Mouse (Mus musculus): ENCODE results near the gene Lrig3. TPM values are rescaled to one million over a fixed set of nuclear protein-coding genes. Genes with fewer than 3 reads are reported as not detected.

Gene Lrig3
- total and polyA plus RNA-seq, 2 experiments from 2014 or later, result 2.3 to 7.5 TPM

DNA sequence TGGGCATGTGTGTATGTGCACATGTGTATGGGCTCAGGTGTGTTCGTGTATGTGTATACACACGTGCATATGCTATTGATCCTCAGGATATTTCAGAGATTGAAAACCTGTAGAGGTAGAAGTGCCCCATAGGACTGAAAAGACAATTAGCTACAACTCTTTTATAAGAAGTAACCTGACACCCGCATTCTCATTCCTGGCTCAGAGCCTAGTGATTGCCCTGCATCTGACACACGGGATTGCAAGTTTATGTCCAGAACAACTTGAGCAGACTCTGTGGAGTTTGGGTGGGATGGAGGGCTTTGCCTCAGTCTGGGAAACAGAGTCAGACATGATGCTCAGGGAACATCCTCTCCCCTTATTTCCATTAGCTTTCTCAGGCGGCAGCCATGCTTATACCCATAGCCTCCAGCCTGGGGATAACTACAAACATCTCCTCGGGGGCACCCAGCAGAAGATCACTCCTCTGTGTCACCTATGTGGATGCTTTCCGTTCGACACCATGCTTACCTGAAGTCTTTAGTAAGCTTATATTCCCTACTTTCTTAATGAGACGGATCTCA is 18.6 kb downstream of the Lrig3 start:
- no peak for TF ChIP-seq CTCF (IDR thresholded peaks at IDR 0.05)
- Histone ChIP-seq H3K9me3 (ENCODE audit: low read length) (no peaks in the 10 kb centered on the region), H3K4me2 (ENCODE audit: low read depth, low read length, poor library complexity, severe bottlenecking) (no peak overlapping the region), H3K9ac (replicated peaks; ENCODE audit: low read length, poor library complexity, severe bottlenecking) (no peak overlapping the region), H3K36me3 (ENCODE audit: insufficient read depth, low read length) (no peaks in the 10 kb centered on the region), H3K27ac (ENCODE audit: low read depth, low read length) (no peak overlapping the region), H3K4me3 (ENCODE audit: low read depth, low read length) (no peak overlapping the region), H3K4me1 (ENCODE audit: insufficient read depth, low read length) (no peaks in the 10 kb centered on the region), H3K27me3 (ENCODE audit: insufficient read depth, low read length) (no peaks in the 10 kb centered on the region)
- DNase-seq (ENCODE audit: low spot score) (no peak), ATAC-seq (ENCODE audit: low FRiP score) (no peak)
- 79% methylated on average over 9 of the region's 9 CpGs for WGBS

DNA sequence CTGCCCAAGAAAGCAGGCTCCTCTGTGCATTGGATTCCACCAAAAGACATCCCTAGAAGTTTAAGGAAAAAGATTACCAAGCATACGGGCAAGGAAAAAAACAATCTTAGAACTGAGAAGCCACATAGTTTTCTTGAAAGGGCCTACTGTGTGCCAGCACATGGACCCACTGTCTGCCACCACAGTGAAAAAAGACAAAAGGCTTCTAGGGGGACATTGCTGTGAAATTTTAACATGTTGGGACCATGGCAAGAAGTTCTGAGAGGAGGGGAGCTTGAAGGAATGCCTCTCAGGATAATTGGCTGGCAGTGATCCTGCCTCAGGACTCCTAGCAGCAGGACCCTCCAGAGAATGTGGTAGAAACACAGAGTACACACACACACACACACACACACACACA is 19.8 kb downstream of the Lrig3 start:
- no peak overlapping the region for H3K9ac ChIP-seq (replicated peaks; ENCODE audit: low read length, poor library complexity, severe bottlenecking)
- no peak for DNase-seq (ENCODE audit: low spot score)
- H3K27me3 ChIP-seq (ENCODE audit: insufficient read depth, low read length), result no peaks in the 10 kb centered on the region
- no peaks in the 10 kb centered on the region for H3K36me3 ChIP-seq (ENCODE audit: insufficient read depth, low read length)
- no peaks in the 10 kb centered on the region for H3K9me3 ChIP-seq (ENCODE audit: low read length)
- TF ChIP-seq CTCF (IDR thresholded peaks at IDR 0.05), result no peak
- no peak overlapping the region for H3K4me2 ChIP-seq (ENCODE audit: low read depth, low read length, poor library complexity, severe bottlenecking)
- WGBS, result 95% methylated on average over 1 of the region's 1 CpGs
- H3K27ac ChIP-seq (ENCODE audit: low read depth, low read length), result no peak overlapping the region
- no peaks in the 10 kb centered on the region for H3K4me1 ChIP-seq (ENCODE audit: insufficient read depth, low read length)
- ATAC-seq (ENCODE audit: low FRiP score), result no peak
- no peak overlapping the region for H3K4me3 ChIP-seq (ENCODE audit: low read depth, low read length)

DNA sequence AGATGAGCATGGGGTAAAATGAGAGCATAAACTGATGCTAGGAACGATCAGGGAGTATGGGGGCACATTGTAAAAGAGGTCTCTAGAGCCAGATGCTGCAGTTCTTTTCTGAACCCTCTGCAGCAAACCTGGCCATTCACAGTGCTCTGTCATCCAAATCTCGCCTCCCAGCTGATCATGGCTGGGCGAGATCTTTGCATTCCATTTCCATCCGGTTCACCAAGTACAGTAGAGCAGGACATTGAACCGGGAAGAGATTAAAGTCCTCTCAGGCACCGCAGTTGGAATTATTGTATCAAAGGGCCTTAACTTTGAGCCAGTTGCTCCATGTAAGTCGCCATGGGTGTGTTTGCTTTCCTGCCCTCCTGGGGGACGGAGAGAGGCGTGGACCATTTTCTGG is 20.5 kb downstream of the Lrig3 start:
- no peaks in the 10 kb centered on the region for H3K27me3 ChIP-seq (ENCODE audit: insufficient read depth, low read length)
- no peaks in the 10 kb centered on the region for H3K9me3 ChIP-seq (ENCODE audit: low read length)
- no peak overlapping the region for H3K4me3 ChIP-seq (ENCODE audit: low read depth, low read length)
- no peaks in the 10 kb centered on the region for H3K4me1 ChIP-seq (ENCODE audit: insufficient read depth, low read length)
- no peak overlapping the region for H3K4me2 ChIP-seq (ENCODE audit: low read depth, low read length, poor library complexity, severe bottlenecking)
- H3K27ac ChIP-seq (ENCODE audit: low read depth, low read length), result no peak overlapping the region
- no peak overlapping the region for H3K9ac ChIP-seq (replicated peaks; ENCODE audit: low read length, poor library complexity, severe bottlenecking)
- no peak for TF ChIP-seq CTCF (IDR thresholded peaks at IDR 0.05)
- H3K36me3 ChIP-seq (ENCODE audit: insufficient read depth, low read length), result no peaks in the 10 kb centered on the region
- ATAC-seq (ENCODE audit: low FRiP score) (no peak), DNase-seq (ENCODE audit: low spot score) (no peak)
- WGBS, result 89% methylated on average over 9 of the region's 9 CpGs

DNA sequence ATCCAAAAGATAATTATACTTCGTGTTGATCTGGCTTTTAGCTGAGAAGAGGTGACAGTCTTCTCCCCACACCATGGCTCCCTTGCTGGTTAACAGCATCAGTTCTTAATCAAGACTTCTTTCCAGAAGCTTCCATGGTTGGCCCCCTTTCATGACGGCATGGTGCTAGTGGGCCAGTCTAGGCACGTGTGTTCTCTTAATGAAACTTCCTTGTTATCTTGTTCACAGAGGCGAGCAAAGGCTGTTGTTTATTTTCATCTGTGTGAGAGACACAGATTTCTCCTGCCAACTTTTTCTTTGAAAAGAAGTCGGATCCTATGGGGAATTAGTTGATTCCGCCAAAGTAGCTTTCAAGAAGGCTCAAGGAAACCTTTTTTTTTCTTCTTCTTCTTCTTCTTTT is 21.3 kb downstream of the Lrig3 start:
- WGBS, result 66% methylated on average over 6 of the region's 6 CpGs
- DNase-seq (ENCODE audit: low spot score) (no peak), ATAC-seq (ENCODE audit: low FRiP score) (no peak)
- Histone ChIP-seq H3K36me3 (ENCODE audit: insufficient read depth, low read length) (no peaks in the 10 kb centered on the region), H3K4me3 (ENCODE audit: low read depth, low read length) (no peak overlapping the region), H3K9ac (replicated peaks; ENCODE audit: low read length, poor library complexity, severe bottlenecking) (no peak overlapping the region), H3K27ac (ENCODE audit: low read depth, low read length) (no peak overlapping the region), H3K4me2 (ENCODE audit: low read depth, low read length, poor library complexity, severe bottlenecking) (no peak overlapping the region), H3K9me3 (ENCODE audit: low read length) (no peaks in the 10 kb centered on the region), H3K4me1 (ENCODE audit: insufficient read depth, low read length) (no peaks in the 10 kb centered on the region), H3K27me3 (ENCODE audit: insufficient read depth, low read length) (no peaks in the 10 kb centered on the region)
- TF ChIP-seq CTCF (IDR thresholded peaks at IDR 0.05), result no peak

DNA sequence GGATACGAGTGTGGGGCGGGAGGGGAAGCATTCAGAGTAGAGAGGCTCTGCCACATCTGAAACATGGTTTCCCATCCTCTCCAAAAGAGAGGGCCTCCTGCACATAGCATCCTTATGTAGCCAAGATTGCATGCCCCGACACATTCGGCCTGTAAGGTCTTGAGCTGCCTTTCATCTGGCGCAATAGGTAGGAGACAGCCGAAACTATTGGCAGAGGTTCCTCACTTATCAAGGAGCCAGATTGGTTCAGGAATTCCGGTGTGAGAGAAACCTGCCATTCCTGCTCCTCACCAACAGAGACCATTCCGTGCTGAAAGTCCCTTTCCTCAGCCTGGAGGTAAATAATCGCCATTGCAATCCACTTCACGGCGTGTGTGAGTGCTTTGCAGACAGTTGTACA is 22.1 kb downstream of the Lrig3 start:
- WGBS, result 89% methylated on average over 11 of the region's 11 CpGs
- Histone ChIP-seq H3K27me3 (ENCODE audit: insufficient read depth, low read length) (no peaks in the 10 kb centered on the region), H3K4me1 (ENCODE audit: insufficient read depth, low read length) (no peaks in the 10 kb centered on the region), H3K36me3 (ENCODE audit: insufficient read depth, low read length) (no peaks in the 10 kb centered on the region), H3K27ac (ENCODE audit: low read depth, low read length) (no peak overlapping the region), H3K4me3 (ENCODE audit: low read depth, low read length) (no peak overlapping the region), H3K4me2 (ENCODE audit: low read depth, low read length, poor library complexity, severe bottlenecking) (no peak overlapping the region), H3K9me3 (ENCODE audit: low read length) (no peaks in the 10 kb centered on the region), H3K9ac (replicated peaks; ENCODE audit: low read length, poor library complexity, severe bottlenecking) (no peak overlapping the region)
- no peak for TF ChIP-seq CTCF (IDR thresholded peaks at IDR 0.05)
- ATAC-seq (ENCODE audit: low FRiP score) (no peak), DNase-seq (ENCODE audit: low spot score) (no peak)

DNA sequence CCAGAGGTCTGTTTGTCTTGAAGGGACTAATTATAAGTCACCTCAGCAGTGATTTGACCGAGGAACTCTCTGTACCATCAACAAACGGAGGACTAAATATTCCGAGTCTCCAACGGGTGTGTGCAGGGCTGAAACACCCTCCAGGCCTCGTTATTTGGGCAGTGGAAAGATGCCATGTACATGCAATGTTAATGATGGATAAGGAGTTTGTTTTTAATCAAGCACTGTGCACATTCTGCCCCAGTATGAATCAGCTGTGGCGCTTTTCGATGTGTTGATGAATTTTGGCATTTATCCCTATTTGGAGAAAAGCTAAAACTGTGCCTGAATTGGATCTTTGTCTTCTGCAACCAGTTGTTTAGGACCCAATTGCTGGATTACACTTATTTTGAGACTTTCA is 23.9 kb downstream of the Lrig3 start:
- Histone ChIP-seq H3K9ac (replicated peaks; ENCODE audit: low read length, poor library complexity, severe bottlenecking) (no peak overlapping the region), H3K36me3 (ENCODE audit: insufficient read depth, low read length) (no peaks in the 10 kb centered on the region), H3K9me3 (ENCODE audit: low read length) (no peaks in the 10 kb centered on the region), H3K4me1 (ENCODE audit: insufficient read depth, low read length) (no peaks in the 10 kb centered on the region), H3K27me3 (ENCODE audit: insufficient read depth, low read length) (no peaks in the 10 kb centered on the region), H3K27ac (ENCODE audit: low read depth, low read length) (no peak overlapping the region), H3K4me2 (ENCODE audit: low read depth, low read length, poor library complexity, severe bottlenecking) (no peak overlapping the region), H3K4me3 (ENCODE audit: low read depth, low read length) (no peak overlapping the region)
- WGBS, result 64% methylated on average over 7 of the region's 7 CpGs
- no peak for TF ChIP-seq CTCF (IDR thresholded peaks at IDR 0.05)
- DNase-seq (ENCODE audit: low spot score) (no peak), ATAC-seq (ENCODE audit: low FRiP score) (no peak)

Data from midbrain, postnatal 0 days (tissue).